Mouse (Mus musculus): ENCODE data around the gene Nubp1.

The Nubp1 gene

DNA sequence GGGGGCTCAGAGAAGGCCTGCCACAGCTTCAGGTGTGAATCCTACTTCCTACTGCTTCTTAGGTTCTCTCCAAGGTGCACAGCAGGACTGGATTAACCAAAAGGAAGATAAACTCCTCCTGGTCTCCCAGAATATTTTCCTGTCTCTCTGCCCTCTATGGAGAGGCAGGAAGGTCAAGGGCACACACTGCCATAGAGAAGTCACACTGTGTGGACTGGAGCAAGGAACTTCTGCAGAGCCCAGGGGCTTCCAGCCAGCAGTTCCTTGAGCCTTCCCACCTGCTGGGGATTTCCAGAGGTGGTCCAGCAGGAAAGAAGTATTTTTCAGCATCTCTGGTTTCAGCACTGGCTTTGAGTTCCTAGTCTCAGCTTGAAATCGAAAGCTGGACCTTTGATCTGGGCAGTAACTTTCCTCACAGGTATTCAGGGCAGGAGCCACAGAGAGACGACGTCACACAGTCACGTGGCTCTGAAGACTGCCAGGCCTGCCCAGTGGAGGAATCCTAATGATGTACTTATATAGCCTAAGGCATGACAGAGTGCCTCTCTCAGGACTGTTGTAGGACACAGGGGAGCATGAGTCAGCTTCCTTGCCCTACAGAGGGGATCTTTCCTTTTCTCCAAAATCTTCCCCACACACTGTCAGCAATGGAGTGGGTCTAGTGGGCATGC is 53.4 kb downstream of the Nubp1 start:
- H3K36me3 ChIP-seq (ENCODE audit: insufficient read depth, low read length): no peaks in the 10 kb centered on the region
- H3K9me3 ChIP-seq (ENCODE audit: low read length): peaks cover 18% of the 10 kb centered on the region
- peaks cover 4% of the 10 kb centered on the region; the same call in 1 of the 2 replicates for H3K27me3 ChIP-seq (ENCODE audit: insufficient read depth, low read length)
- H3K4me1 ChIP-seq (replicated peaks; ENCODE audit: low read depth, low read length): peaks cover 18% of the 10 kb centered on the region
- TF ChIP-seq CTCF (conservative IDR thresholded peaks at IDR 0.05; ENCODE audit: low read length) (no peak), POU5F1 (IDR thresholded peaks at IDR 0.05; ENCODE audit: borderline replicate concordance, low read length) (no peak), NANOG (IDR thresholded peaks at IDR 0.05; ENCODE audit: borderline replicate concordance, low read length) (no peak)
- no peak overlapping the region for H3K4me3 ChIP-seq (replicated peaks; ENCODE audit: low read length)

GRCm38 (mm10) chr16:10467391-10468107 is 55.8 kb downstream of the Nubp1 start:
- Histone ChIP-seq H3K4me3 (replicated peaks; ENCODE audit: low read length) (no peak overlapping the region), H3K4me1 (replicated peaks; ENCODE audit: low read depth, low read length) (peaks cover 25% of the 10 kb centered on the region), H3K36me3 (ENCODE audit: insufficient read depth, low read length) (no peaks in the 10 kb centered on the region), H3K27me3 (ENCODE audit: insufficient read depth, low read length) (no peaks in the 10 kb centered on the region), H3K9me3 (ENCODE audit: low read length) (peaks cover 18% of the 10 kb centered on the region)
- TF ChIP-seq NANOG (IDR thresholded peaks at IDR 0.05; ENCODE audit: borderline replicate concordance, low read length) (no peak), POU5F1 (IDR thresholded peaks at IDR 0.05; ENCODE audit: borderline replicate concordance, low read length) (no peak), CTCF (conservative IDR thresholded peaks at IDR 0.05; ENCODE audit: low read length) (no peak)

DNA sequence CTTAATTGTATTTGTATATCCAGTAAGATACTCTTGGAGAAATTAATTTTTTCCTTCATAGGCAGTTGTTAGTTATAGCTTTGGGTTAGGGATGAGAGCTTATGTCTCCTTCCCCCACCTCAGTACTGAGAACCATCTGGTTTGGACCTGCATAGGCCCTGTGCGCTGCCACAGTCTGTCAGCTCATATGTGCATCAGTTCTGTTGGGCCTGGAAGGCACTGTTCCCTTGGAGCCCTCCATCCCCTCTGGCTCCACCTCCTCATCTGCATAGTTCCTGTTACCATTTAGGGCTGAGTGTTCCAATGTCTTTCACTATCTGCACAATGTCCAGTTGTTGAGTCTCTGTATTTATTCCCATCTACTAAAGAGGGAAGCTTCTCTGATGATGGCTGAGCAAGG is 56.5 kb downstream of the Nubp1 start:
- H3K9me3 ChIP-seq (ENCODE audit: low read length): peaks cover 18% of the 10 kb centered on the region
- peaks cover 25% of the 10 kb centered on the region for H3K4me1 ChIP-seq (replicated peaks; ENCODE audit: low read depth, low read length)
- no peaks in the 10 kb centered on the region for H3K27me3 ChIP-seq (ENCODE audit: insufficient read depth, low read length)
- no peaks in the 10 kb centered on the region for H3K36me3 ChIP-seq (ENCODE audit: insufficient read depth, low read length)
- TF ChIP-seq POU5F1 (IDR thresholded peaks at IDR 0.05; ENCODE audit: borderline replicate concordance, low read length): no peak
- no peak for TF ChIP-seq NANOG (IDR thresholded peaks at IDR 0.05; ENCODE audit: borderline replicate concordance, low read length)
- no peak for TF ChIP-seq CTCF (conservative IDR thresholded peaks at IDR 0.05; ENCODE audit: low read length)
- H3K4me3 ChIP-seq (replicated peaks; ENCODE audit: low read length): no peak overlapping the region

- H3K36me3 ChIP-seq (ENCODE audit: insufficient read depth, low read length): no peaks in the 10 kb centered on the region
- no peak for TF ChIP-seq NANOG (IDR thresholded peaks at IDR 0.05; ENCODE audit: borderline replicate concordance, low read length)
- no peak for TF ChIP-seq CTCF (conservative IDR thresholded peaks at IDR 0.05; ENCODE audit: low read length)
- no peak for TF ChIP-seq POU5F1 (IDR thresholded peaks at IDR 0.05; ENCODE audit: borderline replicate concordance, low read length)
- H3K9me3 ChIP-seq (ENCODE audit: low read length): peaks cover 11% of the 10 kb centered on the region
- H3K27me3 ChIP-seq (ENCODE audit: insufficient read depth, low read length): no peaks in the 10 kb centered on the region
- peaks cover 19% of the 10 kb centered on the region for H3K4me1 ChIP-seq (replicated peaks; ENCODE audit: low read depth, low read length)
- no peak overlapping the region for H3K4me3 ChIP-seq (replicated peaks; ENCODE audit: low read length)
Measured at GRCm38 (mm10) chr16:10471950-10472349, 60.2 kb downstream of the Nubp1 start.
